Mouse (Mus musculus) heart, postnatal 10 days (tissue): ENCODE results near the gene Zc3h12c. TPM values are rescaled to one million over a fixed set of nuclear protein-coding genes. Genes with fewer than 3 reads are reported as not detected.
A peak's percentile ranks its signal among the peaks of the same experiment; 100 is the strongest.

Experiments used
- DNase-seq, 2 experiments: peaks; one replicate each; pipeline ENCODE4 v3.0.0; 2021
- intact Hi-C: fragments of 180-260 bp; cut with DNase I; formaldehyde crosslinking; loops from one replicate; pipeline ENCODE4 v1.15.1; 2025
- total RNA-seq, 2 experiments: library from RNA; stranded (reverse); gene quantifications; 2 replicates each; pipeline ENCODE4 v1.2.3; 2021

Zc3h12c gene
- total RNA-seq = 10 to 100 TPM; 11.9 to 14.1 TPM

DNA sequence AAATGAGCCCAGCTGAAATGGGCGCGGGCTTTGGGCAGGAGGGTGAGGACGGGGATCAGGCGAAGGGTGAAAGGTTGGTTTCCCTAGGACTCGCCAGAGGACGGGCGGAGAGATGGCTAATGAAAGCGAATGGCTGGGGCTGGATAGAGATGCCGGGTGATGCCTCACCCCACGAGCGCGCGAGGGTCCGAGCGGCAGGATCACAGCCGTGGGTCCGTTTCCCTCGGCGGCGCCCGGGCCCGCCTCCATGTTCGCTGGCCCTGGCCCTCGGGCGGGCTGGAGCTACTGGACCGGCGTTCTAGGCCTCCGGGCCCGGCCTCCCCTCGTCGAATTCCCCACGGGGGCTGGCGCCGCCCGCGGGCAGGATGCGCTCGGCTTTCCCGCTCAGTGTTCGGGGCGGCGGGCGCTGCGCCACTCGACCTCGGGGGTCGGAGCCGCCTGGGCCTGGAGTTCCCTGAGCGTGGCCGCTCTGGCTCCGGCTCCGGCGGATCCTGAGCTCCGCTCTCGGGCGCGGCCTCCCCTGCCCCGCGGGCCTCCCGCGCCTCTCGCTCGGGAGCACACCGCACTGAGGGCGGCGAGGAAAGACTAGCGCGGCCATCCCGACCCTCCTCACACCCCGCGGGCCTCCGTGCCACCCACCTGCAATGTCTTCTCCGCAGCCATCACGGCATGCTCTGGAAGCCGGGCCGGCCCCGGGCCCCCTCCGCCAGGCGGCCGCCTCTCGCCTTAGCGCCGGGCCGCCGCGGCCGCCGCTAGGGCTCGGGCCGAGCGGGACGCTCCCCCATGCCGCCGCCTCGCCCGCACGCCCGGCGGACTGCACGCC, at the start of gene Zc3h12c:
TSS of gene Zc3h12c (minus strand) at position 710 of the 823 bp plus-strand sequence.
- peak; percentile 77 to 83 for DNase-seq
- intact Hi-C loops = loop anchor here (2.0 to 10.0 kb wide), 5 partner anchors 17 to 176 kb away; partner anchors contain the start of gene Rdx

DNA sequence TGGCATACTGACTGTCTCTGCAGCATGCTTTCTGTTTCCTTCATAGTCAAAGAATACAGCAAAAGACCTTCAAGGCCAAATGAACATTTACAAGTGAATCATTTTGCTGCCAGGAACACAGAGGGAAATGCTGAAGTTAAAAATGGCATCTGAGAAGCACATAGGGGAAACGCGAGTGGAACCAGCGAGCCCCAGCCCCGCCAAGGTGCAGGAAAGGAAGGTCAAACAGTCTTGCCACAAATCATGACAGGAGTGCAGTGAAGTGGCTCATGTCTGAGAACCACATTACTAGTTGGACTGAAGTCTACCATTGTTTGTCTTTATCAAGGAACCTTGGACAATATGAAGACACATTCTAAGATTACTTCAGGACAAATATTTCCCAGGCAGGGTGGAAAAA, 49.3 kb upstream of the Zc3h12c start:
- intact Hi-C loops = no loop called here
- DNase-seq = no peak

DNA sequence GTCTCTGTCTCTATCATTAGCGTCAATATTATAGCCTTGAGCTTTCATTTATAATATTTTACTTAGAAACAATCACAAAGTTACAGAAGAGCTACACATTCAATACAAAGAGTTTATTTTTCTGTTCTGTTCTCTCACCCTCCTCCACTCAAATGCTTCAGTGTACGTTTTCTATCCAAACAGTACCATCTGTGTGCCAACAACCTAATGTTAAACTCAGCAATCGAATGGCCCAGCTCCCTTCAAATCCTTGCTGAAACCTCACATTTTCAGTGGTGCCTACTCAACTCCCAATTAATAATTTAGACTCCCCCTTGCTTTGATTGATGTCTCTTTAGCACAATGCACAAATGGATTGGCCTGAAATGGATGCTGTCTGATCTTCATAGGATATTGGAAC, 46.9 kb upstream of the Zc3h12c start:
- intact Hi-C loops = no loop called here
- no peak for DNase-seq

DNA sequence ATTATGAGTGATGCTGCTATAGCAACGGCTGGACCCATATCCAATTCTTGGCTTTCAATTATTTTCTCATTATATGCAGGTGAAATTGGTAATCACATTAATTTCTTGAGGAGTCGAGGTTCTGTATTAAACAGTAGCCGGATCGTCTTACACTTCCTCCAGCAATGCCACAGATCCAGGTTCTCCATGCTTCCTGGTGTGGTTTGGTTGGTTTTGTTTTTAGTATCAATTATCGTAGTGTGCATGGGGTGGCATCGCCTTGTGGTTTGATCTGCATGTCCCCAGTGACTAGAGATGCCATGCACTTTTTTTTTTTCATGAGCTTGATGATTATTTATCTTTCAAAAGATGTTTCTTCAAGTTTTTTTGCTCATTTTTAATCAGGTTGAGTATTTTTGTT, 44.0 kb upstream of the Zc3h12c start:
- intact Hi-C loops = no loop called here
- no peak for DNase-seq

DNA sequence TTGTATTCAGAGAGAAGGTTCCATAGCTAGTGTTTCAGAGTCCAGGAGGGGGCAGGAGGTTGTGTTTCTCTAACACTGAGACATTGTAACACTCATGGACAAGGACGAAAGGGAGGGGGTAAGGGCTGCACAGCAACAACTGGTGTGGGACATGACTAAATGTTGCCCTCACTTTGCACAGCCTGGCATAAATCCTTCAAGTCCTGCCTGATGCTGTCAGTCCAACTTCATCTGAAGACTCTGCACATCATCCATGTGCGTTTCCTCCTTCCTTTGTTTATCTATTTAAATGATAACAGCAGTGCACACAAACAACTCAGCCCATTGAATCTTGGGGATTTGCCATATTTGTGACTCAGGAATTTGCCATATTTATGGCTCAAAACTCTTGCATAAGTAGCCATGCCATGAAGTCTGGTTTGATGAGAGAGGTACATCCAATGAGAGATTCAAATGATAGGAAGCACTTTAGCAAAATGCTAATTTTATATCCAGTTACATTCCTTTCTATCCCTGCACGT, 40.2 kb upstream of the Zc3h12c start:
- DNase-seq = no peak
- intact Hi-C loops = no loop called here

DNA sequence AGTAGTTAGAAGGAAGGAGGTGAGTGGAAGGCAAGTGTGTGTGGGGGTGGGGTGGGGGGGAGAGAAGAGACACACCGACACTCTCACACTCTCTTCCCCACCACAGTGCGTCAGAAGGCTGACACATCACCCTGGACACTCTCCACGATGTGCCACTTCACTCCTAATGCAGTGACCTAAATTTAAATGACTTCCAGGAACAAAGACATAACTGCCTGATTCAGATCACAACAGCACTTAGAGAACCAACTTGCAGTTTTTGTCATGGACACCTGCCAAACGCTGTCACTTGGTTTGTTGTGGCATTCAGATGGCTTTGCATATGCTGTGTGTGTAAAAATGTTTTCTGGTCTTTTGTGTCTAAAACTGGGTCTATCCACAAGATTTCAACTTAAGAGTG, 34.8 kb upstream of the Zc3h12c start:
- DNase-seq = peak in 1 of 2 experiments; percentile 1
- intact Hi-C loops = no loop called here

DNA sequence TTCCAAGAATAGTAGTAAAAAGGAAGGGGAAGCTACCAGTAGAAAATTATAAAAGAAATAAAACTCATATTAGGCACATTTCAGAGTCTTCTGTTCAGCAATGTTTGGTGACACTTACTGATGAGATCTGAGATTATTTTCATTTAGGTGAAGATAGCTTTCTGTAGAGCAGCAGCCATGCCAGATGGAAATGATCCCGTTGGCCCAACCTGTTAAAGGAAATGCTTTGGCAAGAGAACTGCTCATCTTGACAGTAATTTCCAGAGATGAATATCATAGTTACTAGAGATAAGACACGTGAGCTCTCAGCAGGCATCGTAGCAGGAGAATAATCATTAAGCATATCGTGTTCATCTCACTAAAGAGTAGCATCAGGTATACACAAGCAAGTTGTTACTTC, 31.9 kb upstream of the Zc3h12c start:
- intact Hi-C loops = no loop called here
- DNase-seq = no peak

DNA sequence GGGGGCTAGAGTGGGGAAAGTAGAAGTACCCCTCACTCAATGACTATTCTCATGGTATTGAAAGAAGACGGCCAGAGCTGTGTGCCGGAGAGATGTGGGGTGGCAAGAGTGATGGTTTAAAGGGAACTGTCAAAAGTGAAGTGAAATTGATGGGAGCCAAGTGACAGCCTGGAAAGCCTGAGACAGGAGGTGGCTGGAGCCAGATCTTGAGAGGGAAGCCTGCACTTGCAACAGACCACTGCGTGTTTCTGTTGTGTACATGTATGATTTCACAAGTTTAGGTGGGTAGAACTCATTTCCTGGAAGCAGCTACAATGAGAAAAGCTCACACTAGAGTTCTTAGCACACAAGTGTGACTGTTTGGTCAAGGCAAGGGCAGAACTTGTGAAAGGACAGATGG, 27.5 kb upstream of the Zc3h12c start:
- no peak for DNase-seq
- intact Hi-C loops = no loop called here

DNA sequence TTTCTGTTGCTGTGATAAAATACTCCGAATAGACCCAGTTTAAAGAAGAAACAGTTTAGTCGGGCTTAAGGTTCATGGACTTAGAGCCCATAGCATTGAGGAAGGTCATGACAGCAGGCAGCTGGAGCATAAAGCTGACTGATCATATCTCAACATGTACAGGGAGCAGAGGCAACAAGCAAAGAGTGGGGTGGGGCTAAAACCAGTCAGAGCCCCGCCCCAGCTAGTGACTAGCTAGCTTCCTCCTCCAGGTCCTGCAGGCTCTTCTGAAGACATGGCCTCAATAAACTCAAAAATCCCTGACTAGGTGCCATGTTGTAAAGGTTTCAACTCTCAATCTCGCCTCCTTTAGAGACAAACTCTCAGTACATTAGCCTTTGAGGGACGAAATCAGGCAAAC, 25.5 kb upstream of the Zc3h12c start:
- DNase-seq = no peak
- intact Hi-C loops = no loop called here

DNA sequence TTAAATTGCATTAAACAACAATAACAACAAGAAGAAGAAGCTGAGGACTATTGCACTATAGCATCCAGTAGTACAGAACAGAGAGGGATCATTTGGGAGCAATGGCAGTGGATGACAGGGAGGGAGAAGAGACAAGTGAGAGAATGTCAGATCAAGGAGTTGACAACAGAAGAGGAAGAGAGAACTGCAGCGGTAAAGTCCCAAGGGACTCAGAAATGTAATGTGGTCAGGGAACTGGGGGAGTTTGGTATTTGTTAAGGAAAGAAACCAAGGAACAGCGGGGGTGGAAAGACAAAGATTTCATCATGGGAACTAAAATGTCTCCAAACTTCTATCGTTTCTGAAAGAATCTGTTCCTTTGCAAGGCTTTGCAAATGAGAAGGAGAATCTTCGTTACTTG, 22.5 kb upstream of the Zc3h12c start:
- no peak for DNase-seq
- intact Hi-C loops = no loop called here

DNA sequence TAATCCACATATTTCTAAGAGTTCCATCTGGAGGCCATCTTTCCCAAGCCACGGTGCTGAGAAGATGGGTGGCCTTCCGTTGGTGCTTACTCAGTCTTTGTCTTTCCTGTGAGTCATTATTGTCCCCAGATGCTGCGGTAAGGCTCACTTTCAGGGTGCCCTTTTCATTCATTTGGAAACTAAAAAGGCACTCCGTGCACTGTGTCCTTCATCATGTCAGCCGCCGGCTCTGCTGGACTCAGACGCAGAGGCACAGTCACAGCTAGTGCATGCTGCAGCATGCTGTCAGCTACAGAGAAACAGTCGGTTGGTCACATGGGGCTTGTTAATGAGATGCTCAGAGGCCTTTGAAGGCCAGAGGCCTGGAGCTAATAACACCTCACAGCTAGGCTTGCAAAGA, 19.7 kb upstream of the Zc3h12c start:
- intact Hi-C loops = no loop called here
- no peak for DNase-seq

DNA sequence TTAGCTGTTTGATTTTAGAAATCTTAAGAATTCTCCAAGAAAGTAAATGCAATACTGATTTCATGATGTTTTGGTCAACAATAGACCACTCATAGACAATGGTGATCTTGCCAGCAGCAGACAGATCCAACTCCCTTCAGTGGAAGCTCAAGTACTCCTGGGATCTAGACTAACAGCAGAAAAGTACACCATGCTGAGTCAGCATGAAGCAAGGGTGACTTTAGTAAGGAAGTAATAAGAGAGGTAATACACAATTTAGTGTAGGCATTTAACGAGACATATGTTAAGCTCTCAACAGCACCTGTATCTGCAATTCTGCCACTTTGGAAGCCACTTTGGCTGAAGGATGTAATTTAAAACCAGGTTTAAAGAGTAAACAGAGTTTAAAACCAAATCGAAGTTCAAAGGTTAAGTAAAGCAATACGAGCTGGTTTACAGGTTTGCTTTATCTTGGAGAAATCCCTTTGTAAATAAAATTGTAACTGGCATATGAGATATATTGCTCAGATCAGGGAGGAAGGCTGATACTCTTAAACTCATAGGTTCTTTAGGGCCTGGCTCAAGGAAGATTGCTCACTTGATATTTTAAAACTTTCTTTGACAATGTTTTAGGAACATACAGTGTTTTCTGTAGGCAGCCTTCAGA, 18.0 kb upstream of the Zc3h12c start:
- no peak for DNase-seq
- intact Hi-C loops = no loop called here

DNA sequence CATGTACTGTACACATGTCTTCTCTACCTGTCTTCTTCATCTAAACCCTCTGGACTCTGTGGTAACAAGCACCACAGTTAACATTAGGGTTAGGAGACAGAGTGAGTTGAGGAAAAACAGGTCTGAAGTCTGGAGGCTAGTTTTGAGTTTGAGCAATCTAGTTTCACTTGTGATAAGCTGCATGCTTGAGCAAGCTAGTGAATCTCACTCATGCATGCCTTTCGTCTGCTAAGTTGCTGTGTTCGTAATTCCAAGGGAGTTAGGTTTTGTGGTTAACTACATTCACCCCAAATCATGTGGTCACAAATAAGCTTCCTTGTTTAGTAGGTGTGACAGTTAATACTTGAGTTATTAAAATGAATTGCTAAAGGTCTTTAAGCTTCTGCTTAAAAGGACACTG, 13.0 kb upstream of the Zc3h12c start:
- no peak for DNase-seq
- intact Hi-C loops = no loop called here

DNA sequence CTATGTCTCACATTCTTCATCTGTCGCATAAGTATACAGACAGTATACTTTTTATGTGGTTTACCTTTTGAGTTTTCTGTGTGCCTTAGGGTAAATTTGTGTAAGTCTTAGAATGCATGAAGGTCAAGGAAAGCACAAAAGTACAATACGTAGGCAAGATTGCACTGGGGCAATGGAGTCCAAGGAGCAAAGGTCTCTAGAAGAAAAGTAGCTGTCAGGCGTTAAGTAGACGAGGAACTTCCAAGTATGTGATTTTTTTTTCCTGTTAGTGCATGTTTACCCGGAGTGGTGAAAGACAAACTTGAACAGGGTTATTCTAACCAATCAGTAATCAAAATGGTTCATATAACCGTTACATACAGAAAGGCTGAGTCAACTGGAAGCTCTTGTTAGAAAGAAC, 12.5 kb upstream of the Zc3h12c start:
- intact Hi-C loops = no loop called here
- DNase-seq = no peak

DNA sequence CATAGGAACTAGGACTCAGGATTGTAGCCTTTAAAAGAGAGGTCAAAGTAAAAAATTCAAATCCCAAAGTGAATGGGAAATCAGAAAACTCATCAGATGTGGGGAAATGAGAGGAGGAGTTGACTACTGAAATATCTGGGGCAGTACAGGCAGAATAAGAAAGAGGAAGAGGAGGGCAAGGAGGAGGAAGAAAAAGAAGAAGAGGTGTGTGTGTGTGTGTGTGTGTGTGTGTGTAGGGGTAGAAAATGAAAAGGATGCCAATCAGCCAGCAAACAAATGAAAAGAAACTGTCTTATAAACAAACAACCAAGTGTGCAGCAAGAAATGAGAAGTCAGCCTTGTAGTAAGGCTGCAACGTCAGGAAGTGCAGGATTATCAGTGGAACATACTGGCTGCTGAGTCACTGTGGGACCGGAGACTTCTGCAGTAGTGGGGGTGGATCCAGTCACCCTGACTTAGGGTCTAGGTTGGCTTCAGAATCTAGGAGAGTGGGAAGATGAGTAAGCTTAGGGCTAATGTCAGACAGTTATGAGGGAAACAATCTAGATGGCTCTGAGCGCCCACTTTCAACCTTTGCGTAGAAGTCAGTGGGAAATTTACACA, 7.0 kb upstream of the Zc3h12c start:
- intact Hi-C loops = no loop called here
- no peak for DNase-seq

DNA sequence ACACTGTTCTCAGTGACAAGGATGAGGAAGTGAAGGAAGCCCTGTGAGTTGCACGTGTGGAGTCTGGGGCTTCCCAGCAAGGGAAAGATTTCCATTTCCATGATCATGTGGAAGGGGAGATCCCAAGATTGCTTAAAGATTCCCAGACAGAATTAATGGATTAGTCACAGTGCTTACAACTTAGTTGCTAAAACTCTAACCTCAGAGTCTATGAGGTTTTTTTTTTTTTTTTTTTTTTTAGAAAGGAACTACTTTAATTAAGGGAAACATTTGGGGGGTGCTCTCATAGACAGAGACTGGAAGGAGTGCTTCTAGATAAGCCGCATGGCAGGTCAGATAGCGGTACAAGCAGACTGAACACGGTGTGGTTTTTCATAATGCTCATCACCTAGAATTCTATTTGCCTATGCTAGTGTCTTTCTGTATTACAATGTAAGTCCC, 6.3 kb upstream of the Zc3h12c start:
- no peak for DNase-seq
- intact Hi-C loops = no loop called here

DNA sequence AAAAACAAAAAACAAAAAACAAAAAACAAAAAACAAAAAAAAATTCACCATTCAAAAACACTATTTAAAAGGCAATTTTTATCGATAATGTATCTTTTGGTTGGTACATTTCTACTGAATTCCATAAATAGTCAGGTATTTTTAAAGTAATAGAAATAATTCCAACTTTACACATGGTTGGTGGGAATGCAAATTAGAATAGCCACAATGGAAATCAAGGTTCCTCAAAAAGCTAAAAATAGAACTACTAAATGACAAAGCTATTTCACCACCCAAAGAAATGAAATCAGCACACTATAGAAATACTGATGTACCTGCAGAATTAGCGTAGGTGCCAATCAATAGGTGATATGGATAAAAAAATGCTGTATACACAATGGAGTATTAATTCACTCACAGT, 5.6 kb upstream of the Zc3h12c start:
- intact Hi-C loops = no loop called here
- DNase-seq = no peak

DNA sequence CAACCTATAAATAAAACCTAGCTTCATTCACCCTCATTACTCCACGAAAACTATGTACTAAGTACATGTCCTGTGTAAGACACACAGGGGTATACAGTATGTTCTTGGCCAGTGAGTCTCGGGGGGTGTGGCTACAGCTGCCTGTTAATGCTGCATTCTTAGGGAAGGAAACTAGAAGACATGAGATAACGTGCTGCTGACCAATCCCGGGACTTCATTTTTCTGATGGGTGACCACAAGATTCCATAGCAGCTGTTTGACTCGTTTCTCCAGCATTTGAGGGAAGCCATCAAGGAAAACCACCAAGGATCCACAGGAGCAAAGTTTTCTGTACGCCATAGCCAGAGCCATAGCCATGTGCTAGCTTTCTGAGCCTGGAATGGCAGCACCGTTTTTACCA, 4.2 kb upstream of the Zc3h12c start:
- intact Hi-C loops = no loop called here
- DNase-seq = peak in 1 of 2 experiments; percentile 10

DNA sequence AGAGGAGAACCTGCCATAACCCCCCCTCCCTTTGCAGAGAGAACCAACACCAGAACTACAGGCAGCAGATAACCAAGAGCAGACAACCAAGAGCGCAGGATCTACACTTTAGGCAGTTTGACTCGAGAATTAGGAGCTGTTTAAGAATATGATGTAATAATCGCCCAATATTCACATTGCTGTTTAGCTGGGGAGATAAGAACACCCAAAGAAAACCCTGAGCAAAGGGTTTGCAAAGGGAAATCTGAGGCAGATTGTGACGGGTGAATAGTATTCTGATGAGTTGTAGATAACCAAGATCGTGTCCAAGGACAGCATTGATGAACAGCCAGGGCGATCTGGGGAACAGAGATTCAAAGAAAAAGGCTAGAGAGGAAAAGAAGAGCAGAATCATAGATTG, 2.3 kb upstream of the Zc3h12c start:
- no peak for DNase-seq
- intact Hi-C loops = no loop called here

DNA sequence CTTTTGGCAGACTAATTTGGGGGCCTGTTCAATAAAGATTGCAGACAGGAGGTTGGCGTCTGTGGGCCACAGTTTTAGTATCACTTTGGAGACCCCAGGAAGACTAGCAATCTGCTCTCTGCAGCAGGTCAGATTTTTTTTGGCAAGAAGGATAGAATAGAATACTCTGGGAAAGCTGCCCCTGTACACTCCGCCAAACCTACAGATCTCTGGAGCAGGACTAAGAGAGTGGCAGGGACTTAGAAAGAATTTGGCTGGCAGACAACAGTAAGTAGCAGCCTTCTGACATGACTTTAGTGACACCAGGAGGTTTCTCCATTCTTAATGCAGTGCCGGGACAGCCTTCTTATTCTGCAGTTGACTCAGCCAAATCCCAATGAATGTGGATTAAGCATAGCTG, 1.8 kb upstream of the Zc3h12c start:
- DNase-seq = peak in 1 of 2 experiments; percentile 27
- intact Hi-C loops = no loop called here

DNA sequence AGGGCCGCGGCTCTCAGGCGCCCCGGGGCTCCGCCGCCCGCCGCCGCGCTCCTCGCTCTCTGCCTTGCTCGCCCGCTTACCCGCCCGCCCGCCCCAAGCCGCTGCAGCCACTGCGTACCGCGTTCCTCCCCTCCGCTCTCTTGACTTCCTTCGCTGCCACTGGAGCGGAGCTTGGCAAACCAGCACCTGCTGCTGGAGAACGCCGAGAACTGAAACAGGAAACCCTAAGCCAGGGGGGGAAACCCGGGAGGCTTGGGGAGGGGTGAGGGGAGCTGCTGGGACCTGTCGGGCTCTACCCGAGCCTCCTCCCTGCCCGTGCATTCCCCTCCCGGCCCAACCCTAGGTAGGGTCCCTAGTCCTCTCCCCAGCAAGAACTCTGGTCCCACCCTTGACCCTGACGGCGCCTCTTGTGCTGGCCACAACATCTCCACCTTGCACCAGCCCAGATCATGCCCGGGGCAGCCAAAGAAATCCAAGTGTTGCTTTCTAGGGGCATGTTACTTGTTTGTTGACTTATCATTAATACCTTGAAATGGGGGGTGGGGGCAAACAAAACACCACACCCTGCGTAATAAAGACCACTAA, 406 bp upstream of the Zc3h12c start:
- DNase-seq = peak; percentile 86 to 90
- intact Hi-C loops = loop anchor here (5.0 to 10.0 kb wide), 3 partner anchors 116 to 176 kb away; partner anchors contain the start of gene Rdx
